Mouse (Mus musculus): ENCODE data around the gene Vwa2. TPM values are rescaled to one million over a fixed set of nuclear protein-coding genes. Genes with fewer than 3 reads are reported as not detected.

Vwa2 gene
- total and polyA plus RNA-seq, 3 experiments: not detected

- no peak overlapping the region for H3K27ac ChIP-seq (ENCODE audit: control insufficient read depth, low read depth, low read length)
- no peaks in the 10 kb centered on the region for H3K36me3 ChIP-seq (ENCODE audit: control insufficient read depth in 1 of 2, insufficient read depth in 2 of 2, low read length in 2 of 2)
- H3K79me2 ChIP-seq (ENCODE audit: control insufficient read depth, insufficient read depth, low read length, poor library complexity): no peaks in the 10 kb centered on the region
- no peak overlapping the region for H3K4me3 ChIP-seq (ENCODE audit: control insufficient read depth in 1 of 2, insufficient read depth in 1 of 2, low read depth in 2 of 2, low read length in 2 of 2)
- H3K9ac ChIP-seq (ENCODE audit: control insufficient read depth, low read depth, low read length, poor library complexity, severe bottlenecking): no peak overlapping the region
- no peaks in the 10 kb centered on the region for H3K9me3 ChIP-seq (replicated peaks; ENCODE audit: insufficient read depth, low read length)
- no peak for DNase-seq (ENCODE audit: low read depth, low spot score)
- TF ChIP-seq MAFK (IDR thresholded peaks at IDR 0.05; ENCODE audit: borderline replicate concordance, low read depth, low read length) (no peak), CHD2 (IDR thresholded peaks at IDR 0.05; ENCODE audit: low read length) (no peak), HCFC1 (IDR thresholded peaks at IDR 0.05; ENCODE audit: low read depth, low read length) (no peak), ELF1 (IDR thresholded peaks at IDR 0.05; ENCODE audit: low read depth, low read length) (no peak), MAX (IDR thresholded peaks at IDR 0.05; ENCODE audit: low read length) (no peak), GATA1 (IDR thresholded peaks at IDR 0.05; ENCODE audit: low read depth, low read length) (no peak), MXI1 (IDR thresholded peaks at IDR 0.05; ENCODE audit: low read depth, low read length) (no peak), POLR2AphosphoS2 (IDR thresholded peaks at IDR 0.05; ENCODE audit: low read length) (no peak), JUND (IDR thresholded peaks at IDR 0.05; ENCODE audit: low read depth, low read length) (no peak), CHD1 (IDR thresholded peaks at IDR 0.05; ENCODE audit: low read depth, low read length) (no peak), ETS1 (IDR thresholded peaks at IDR 0.05; ENCODE audit: low read depth, low read length) (no peak), RAD21 (IDR thresholded peaks at IDR 0.05; ENCODE audit: low read depth, low read length) (no peak), SIN3A (IDR thresholded peaks at IDR 0.05; ENCODE audit: low read length) (no peak), MAZ (IDR thresholded peaks at IDR 0.05; ENCODE audit: low read depth, low read length) (no peak), CTCF (IDR thresholded peaks at IDR 0.05 in 2 of 3, conservative IDR thresholded peaks at IDR 0.05 in 1 of 3; ENCODE audit: control insufficient read depth in 1 of 3, insufficient read depth in 1 of 3, low read depth in 2 of 3, low read length in 3 of 3, poor library complexity in 1 of 3, severe bottlenecking in 1 of 3) (no peak), TAL1 (IDR thresholded peaks at IDR 0.05; ENCODE audit: low read length) (no peak), E2F4 (IDR thresholded peaks at IDR 0.05; ENCODE audit: borderline replicate concordance, low read depth, low read length) (no peak), POLR2AphosphoS5 (IDR thresholded peaks at IDR 0.05; ENCODE audit: borderline replicate concordance, low read depth, low read length) (no peak)
- H3K27me3 ChIP-seq (ENCODE audit: control insufficient read depth in 1 of 2, insufficient read depth in 2 of 2, low read length in 2 of 2): peaks cover 3 to 4% of the 10 kb centered on the region in 2 experiments
- no peaks in the 10 kb centered on the region for H3K4me1 ChIP-seq (ENCODE audit: control insufficient read depth in 1 of 2, insufficient read depth in 2 of 2, low read length in 2 of 2)
These were observed 31.1 kb upstream of the Vwa2 start for GRCm38 (mm10) chr19:56842974-56843373.

- no peak for TF ChIP-seq TCF12 (IDR thresholded peaks at IDR 0.05; ENCODE audit: low read depth, low read length)
- H3K4me3 ChIP-seq (ENCODE audit: control insufficient read depth in 1 of 2, insufficient read depth in 1 of 2, low read depth in 2 of 2, low read length in 2 of 2): no peak overlapping the region
- H3K36me3 ChIP-seq (ENCODE audit: control insufficient read depth in 1 of 2, insufficient read depth in 2 of 2, low read length in 2 of 2): no peaks in the 10 kb centered on the region
- H3K27me3 ChIP-seq (ENCODE audit: control insufficient read depth in 1 of 2, insufficient read depth in 2 of 2, low read length in 2 of 2): no peaks in the 10 kb centered on the region
- no peaks in the 10 kb centered on the region for H3K79me2 ChIP-seq (ENCODE audit: control insufficient read depth, insufficient read depth, low read length, poor library complexity)
- no peak for DNase-seq (ENCODE audit: low read depth, low spot score)
- no peaks in the 10 kb centered on the region for H3K9me3 ChIP-seq (replicated peaks; ENCODE audit: insufficient read depth, low read length)
- H3K27ac ChIP-seq (ENCODE audit: control insufficient read depth, low read depth, low read length): no peak overlapping the region
- no peaks in the 10 kb centered on the region for H3K4me1 ChIP-seq (ENCODE audit: control insufficient read depth in 1 of 2, insufficient read depth in 2 of 2, low read length in 2 of 2)
- no peak overlapping the region for H3K9ac ChIP-seq (ENCODE audit: control insufficient read depth, low read depth, low read length, poor library complexity, severe bottlenecking)
These were observed 21.5 kb upstream of the Vwa2 start for GRCm38 (mm10) chr19:56852590-56852989.

Data from MEL (cell line).